Mouse (Mus musculus) olfactory bulb, adult 2 months (tissue): Measurements from ENCODE around the gene Mapt.

ENCODE experiments used
- CTCF ChIP-seq: fragments of 200-500 bp; IDR thresholded peaks from 2 replicates; pipeline ENCODE4 v1.5.1; 2012; ENCODE audit warnings: low read depth, mild to moderate bottlenecking, low read length, moderate library complexity; ENCODE audit not compliant: insufficient read depth
- POLR2A ChIP-seq: fragments of 200-500 bp; IDR thresholded peaks from 2 replicates; pipeline ENCODE4 v1.6.1; 2012; ENCODE audit warnings: mild to moderate bottlenecking, low read depth, low read length, moderate library complexity; ENCODE audit not compliant: insufficient read depth

DNA sequence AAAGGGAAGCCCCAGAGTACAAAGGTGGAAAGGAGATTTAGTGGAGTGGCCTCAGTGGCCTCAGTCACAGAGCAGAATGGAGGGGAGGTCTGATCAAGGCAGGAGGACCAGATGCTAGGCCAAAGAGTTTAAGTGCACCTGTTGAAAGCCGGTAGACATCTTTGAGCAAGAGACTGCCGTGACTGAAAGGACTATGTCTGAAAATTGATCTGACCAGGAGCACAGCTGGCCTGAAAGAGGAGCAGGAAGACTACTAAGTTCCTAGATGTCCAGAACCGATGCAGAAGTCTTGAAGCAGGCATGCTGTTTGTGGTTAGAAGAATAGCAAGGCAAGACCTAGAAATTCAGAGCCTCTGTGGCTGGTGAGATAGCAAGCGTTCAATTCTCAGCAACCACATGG, 1.8 kb upstream of the Mapt start:
- TF ChIP-seq POLR2A (no peak), CTCF (no peak)
